Mouse (Mus musculus): ENCODE measurements around the gene Zscan21.

DNA sequence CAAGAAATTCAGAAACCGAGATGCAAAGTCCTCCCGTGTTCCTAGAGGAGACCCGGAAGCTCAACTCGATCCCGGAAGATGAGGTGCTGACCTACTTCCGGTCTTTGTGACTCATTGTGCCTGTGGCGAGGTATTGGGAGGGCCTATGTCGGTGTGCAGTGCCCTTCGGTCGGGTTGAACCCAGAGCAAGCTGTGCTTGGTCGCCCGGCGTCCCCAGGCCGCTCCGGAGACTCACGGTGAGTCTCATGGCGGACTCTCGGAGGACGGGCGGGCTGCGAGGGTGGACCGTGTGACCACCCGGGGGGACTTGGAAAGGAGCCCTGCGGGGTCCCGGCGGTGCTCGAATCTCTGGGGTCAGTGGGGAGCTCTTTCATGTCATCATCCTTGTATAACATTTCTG lies 31.7 kb upstream of the Zscan21 start, which contains the start of gene Zkscan1:
- no peak for TF ChIP-seq CTCF (IDR thresholded peaks at IDR 0.05; ENCODE audit: low read depth, low read length)
- peak; percentile 89; the same call in 1 of the 2 replicates for TF ChIP-seq POLR2A (IDR thresholded peaks at IDR 0.05; ENCODE audit: extremely low read depth, insufficient read depth, low read length)
